Mouse (Mus musculus) B cell, adult 2 months (primary cell): ENCODE results near the gene Mfsd13b.
A peak's percentile ranks its signal among the peaks of the same experiment; 100 is the strongest.
"Not testable (repeated sequence)": the region's sequence is repeated elsewhere in the genome, so short reads cannot be mapped to it uniquely, and the experiment has no call there.

ENCODE experiments used
- DNase-seq, 2 experiments: peaks; one replicate each; pipeline ENCODE4 v3.0.0; 2022

Gene Mfsd13b

DNA sequence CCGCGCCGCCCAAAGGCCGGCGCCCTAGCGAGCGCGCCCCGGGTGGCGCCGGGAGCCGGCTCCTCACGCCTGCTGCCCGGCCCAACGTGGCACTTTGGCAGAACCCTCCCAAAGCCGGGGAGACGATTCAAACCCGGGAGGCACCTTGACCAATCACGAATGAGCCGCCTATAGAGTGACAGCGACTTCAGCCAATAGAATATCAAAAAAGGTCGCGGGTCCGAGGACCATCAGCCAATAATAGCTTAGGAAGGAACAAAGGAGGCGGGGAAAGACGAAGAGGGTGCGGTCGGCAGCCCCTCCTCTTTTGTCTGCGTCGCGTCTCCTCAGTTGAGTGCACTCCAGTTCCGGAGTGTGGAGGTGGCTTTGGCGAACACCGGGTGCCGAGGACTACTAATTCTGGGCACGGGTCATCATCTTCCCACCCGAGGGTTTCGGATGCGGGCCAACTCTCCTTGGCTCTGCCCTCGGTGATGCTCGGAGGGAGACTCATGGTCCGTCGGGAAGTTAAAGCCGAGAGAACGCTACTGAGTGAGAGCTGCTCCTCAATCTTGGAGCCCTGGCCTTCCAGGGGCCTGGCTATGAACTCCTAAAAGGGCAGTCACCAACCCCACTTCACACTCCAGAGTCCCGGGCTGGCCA lies at the start of gene Mfsd13b, which contains the start of gene Cdr2:
Mfsd13b (plus strand) TSS at position 310 of the 642 bp plus-strand sequence.
Cdr2 (minus strand) TSS at position 113 of the 642 bp plus-strand sequence.
- DNase-seq = peak; percentile 92 to 93

- DNase-seq = no peak
Observed at GRCm38 (mm10) chr7:120933110-120933509, 49.2 kb upstream of the Mfsd13b start.

DNA sequence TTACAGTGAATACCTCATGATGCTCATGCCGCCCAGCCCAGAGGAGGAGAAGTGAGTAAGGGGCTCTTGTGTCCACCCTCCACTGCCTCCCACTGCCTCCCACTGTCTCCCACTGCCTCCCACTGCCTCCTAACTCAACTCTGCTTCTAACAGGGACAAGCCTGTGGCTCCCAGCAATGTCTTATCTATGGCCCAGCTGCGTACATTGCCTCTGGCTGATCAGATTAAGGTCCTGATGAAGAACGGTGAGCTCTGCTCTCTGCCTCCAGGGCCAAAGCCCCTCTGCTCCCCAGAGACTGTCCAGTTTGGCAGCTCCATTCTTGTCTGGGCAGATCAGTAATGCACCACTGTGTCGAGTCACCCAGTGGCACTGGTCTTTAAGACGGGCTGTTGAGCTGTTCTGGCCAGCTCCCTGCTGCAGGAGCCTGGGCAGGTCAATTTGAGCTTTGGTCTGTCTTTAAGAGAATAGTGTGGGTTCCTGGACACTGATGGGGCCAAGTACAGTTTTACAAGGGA lies 48.6 kb upstream of the Mfsd13b start:
- no peak for DNase-seq

- DNase-seq = peak; percentile 64 to 68
Observed at GRCm38 (mm10) chr7:120934716-120935115, 47.6 kb upstream of the Mfsd13b start.

GRCm38 (mm10) chr7:120936522-120936921 lies 45.8 kb upstream of the Mfsd13b start:
- DNase-seq = no peak

DNA sequence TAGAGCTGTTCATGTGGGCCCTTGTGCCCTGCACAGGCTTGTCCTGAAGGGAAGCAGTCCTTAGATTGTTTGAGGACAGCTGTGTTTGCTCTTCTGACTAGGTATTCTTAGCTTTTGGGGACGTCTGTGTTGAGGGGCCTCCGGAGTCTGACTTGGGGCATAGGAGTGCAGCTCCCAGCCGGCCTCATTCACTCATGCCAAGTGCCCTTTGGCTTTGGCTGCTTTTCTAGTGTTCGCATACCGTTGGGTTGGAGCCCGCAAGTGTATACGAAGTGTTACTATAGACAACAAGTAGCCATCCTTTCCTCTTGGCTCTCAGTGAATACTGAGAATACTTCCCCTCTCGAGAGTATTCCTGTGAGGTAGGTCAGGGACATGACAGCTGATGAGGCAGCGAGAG lies 44.1 kb upstream of the Mfsd13b start:
- no peak for DNase-seq

GRCm38 (mm10) chr7:120940343-120940742 lies 42.0 kb upstream of the Mfsd13b start:
- no peak for DNase-seq

- DNase-seq = no peak
Observed at GRCm38 (mm10) chr7:120941214-120941613, 41.1 kb upstream of the Mfsd13b start.

GRCm38 (mm10) chr7:120942506-120942905 lies 39.8 kb upstream of the Mfsd13b start:
- DNase-seq = no peak

DNA sequence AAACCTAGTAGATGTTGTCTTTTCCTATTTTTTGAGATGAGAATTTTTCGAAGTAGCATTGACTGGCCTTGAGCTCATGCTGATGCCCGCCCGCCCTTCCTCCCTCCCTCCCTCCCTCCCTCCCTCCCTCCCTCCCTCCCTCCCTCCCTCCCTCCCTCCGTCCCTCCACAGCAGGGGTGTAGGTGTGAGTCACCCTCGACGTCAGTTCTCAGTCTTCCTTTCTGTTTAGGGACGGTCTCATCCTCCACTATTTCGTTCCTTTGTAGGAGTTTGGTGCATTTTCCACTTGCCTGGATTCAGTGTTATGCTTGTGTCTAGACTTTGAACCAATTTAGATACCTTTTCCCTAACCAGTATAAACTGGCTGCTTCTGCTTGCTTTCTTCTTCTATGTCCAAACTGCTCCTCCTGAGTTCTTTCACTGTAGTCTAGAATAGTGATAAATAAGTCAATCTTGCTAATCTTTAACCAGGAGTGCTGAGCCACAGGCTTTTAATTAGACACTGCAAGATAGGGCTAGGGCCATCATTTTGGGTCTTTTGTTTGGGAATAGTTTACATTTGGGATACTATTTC lies 38.3 kb upstream of the Mfsd13b start:
- DNase-seq = no peak

DNA sequence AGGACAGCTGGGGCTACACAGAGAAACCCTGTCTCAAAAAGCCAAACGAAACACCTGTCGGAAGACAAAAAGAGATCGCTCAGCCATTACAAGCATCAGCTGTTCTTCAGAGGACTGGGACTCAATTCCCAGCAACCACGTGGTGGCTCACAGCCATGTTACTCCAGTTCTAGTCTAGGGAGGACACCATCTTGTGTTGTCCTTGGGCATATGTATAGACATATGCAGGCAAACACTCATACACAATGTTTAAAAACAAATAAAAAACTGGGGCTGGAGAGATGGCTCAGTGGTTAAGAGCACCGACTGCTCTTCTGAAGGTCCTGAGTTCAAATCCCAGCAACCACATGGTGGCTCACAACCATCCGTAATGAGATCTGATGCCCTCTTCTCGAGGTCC lies 28.7 kb upstream of the Mfsd13b start:
- not testable (repeated sequence) for DNase-seq

DNA sequence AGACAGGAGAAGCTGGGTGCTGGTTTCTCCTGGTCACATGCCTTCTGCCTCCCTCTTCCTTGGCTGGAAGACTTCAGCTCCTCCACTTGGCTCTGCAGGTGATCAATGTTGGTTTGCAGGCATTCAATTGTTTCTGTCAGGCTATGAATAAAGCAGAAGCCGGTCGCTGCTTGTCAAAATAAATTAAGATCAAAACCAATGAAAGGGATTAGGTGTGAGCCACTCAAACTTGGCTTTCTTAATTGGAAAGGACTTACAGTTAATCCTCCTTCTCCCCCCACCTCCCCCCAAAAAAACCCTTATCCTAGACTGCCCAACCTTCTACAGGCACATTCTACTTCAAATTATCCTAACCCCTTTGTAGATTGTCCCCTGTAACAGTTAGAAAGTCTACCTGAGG lies 22.2 kb upstream of the Mfsd13b start:
- no peak for DNase-seq

DNA sequence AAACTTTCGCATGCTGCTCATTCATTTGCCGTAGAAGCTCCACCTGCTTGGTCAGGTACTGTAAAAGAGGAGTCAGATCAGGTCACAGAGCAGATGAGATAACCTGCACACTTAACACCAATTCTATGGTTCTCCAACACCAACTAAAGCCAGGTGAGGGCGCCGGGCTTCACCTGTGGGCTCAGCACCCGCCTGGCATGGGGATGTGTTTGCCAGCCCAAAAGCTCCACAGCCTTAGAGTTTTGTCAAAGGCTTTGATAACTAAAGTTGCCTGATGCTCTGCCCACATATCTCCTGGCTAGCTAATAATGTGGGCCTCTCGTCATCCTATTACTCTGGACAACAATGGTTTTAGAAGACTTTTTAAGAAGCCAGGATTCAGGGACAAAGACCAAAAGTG lies 21.7 kb upstream of the Mfsd13b start:
- peak in 1 of 2 experiments; percentile 11 for DNase-seq

- DNase-seq = no peak
Observed at GRCm38 (mm10) chr7:120961893-120962292, 20.4 kb upstream of the Mfsd13b start.

GRCm38 (mm10) chr7:120963126-120963525 lies 19.2 kb upstream of the Mfsd13b start:
- DNase-seq = no peak

DNA sequence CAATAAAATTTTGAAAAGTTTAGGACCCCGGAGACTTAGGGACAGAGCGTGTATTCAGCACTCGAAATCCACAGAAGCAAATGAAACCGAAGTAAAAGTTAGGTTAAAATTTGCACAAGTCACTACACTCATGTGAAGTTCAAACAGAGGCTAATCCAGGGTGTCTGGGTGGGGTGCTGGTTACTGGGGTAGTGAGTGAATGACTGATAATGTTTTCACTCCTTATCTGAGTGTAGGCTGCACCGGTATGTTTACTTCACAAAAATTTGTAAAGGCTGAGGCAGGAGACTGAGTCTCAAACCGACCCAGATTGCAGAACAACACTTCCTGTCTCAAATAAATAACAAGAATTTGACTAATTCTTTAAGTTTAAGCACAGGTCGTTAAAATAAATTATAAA lies 13.1 kb upstream of the Mfsd13b start:
- DNase-seq = no peak

- no peak for DNase-seq
Observed at GRCm38 (mm10) chr7:120970112-120970511, 12.2 kb upstream of the Mfsd13b start.

DNA sequence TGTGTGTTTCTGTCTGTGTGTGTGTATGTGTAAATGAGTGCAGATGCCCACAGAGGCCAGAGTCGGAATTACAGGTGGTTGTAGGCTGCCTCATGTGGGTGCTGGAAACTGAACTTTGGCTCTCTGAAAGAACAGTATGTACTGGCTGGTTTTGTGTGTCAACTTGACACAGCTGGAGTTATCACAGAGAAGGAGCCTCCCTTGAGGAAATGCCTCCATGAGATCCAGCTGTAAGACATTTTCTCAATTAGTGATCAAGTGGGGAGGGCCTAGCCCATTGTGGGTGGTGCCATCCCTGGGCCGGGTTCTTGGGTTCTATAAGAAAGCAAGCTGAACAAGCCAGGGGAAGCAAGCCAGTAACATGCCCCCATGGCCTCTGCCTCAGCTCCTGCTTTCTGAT lies 9.8 kb upstream of the Mfsd13b start:
- not testable (repeated sequence) for DNase-seq

- DNase-seq = no peak
Observed at GRCm38 (mm10) chr7:120974001-120974400, 8.3 kb upstream of the Mfsd13b start.

DNA sequence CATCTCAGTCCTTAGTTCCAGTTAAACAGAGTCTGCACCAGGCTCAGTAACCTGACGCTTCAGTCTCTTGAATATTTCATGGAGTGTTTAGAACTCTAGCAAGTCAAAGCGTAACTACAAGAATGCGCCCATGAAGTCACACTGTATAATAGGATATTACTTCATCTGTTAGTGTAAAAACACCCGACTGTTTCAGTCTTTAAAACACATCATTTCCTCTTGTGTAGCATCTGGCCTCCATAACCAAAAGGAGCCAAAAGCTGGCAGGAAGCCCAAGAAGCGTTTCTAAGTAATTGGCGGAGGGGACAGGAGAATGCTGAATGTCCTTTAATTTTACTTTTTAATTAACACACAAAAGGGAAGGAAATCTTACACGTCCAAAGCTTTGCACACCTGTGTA lies 5.2 kb upstream of the Mfsd13b start:
- DNase-seq = no peak

DNA sequence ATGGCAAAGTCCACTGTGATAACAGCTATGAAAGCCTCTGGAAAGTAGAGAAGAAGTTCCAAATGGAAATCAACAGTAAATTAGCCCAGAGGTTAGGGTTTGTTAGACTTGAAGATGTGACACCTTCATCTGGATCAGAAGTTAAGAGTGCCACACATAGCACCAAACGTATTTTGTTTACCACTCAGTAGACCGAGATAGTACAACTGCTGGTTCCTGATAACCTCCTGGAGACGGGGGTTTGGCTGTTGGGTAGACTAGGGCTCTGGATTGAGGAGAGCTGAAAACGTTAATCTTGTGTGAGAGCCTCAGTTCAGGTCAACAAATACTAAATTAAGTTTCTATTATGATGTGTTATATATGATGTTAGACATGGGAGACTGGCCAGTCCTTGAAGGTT lies 2.3 kb upstream of the Mfsd13b start:
- DNase-seq = no peak

DNA sequence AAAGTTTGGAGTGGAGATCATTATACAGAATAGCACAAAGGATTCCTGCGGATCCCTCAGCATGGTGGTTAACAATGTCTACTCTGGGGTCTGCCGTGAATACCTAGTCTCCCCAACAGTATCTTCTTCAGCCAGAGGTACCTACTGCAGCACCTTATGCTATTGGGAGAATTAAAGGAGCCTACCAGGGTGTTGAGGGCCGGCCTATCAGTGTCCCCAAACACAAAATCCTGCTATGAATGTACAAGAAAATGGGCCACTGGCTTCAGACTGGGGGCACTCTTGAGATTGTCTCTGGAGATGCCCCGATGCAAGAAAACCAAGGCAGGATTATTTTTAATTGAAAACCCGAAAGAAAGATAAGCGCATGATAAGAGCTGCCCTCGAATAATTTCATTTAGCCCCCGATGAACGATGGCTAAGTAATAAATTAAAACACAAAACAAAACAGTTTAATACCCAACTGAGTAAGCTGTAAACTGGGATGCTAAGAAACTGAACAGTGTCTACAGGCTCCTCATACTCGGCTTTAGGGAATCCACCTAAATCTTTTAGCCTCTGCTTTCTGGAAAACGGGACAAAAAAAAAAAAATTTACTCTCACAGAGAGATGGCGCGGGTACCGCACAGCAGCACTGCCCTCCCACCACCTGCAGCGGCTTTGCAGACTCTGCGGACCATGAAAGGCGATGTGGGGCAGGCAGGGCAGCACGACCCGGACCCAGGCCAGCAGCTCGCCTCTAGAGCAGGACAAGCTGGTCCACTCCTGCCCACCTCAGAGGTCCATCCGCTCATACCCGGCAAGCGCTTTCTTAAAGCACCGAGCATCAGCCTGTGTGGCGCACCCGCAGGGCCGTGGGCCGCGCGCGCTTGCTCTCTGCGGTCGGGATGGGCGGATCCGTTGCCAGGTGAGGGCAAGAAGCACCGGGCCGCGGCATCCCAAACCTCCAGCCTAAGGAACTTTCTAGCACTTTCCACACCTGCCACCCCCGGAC lies 1.1 kb upstream of the Mfsd13b start:
- peak; percentile 57 to 65 for DNase-seq

DNA sequence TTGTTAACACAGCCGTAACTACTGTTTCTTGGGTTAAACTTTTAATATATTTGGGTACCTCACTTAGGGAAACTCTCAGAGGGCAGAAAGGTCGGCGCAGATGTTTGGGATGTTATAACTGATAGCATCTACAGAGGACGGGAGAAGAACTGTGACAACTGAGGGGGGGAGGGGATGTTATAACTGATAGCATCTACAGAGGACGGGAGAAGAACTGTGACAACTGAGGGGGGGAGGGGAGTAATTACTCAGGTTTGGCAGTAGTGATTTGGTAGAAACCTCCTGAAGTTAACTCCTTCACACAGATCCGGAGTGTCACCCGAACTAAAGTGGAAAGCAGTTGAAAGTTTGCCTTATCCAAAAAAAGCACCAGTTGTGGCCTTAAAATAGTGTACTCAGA lies 659 bp downstream of the Mfsd13b start:
- DNase-seq = no peak
